Mouse (Mus musculus): Measurements from ENCODE around the gene Olfr1410.

Olfr1410 gene

DNA sequence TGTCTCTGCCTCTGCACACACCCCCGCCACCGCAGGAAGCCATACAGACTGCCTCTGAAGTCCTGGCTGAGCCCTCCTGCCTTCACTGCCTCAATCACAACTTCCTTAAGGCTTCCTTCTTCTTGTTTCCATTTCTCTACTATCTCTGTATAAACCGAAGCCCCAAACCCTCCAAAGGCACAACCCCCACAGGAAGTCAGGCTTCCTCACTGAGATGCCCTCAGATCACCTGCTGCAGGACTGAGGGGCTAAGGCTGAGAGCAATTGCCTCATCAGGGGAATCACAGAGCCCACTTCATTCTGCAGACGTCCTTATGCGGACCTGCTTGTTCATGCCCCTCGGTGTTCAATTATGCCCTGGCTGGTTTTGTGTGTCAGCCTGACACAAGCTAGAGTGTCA lies 34.8 kb downstream of the Olfr1410 start:
- no peak for DNase-seq (ENCODE audit: low spot score in 2 of 2)

GRCm38 (mm10) chr1:92641514-92642272 lies 36.1 kb downstream of the Olfr1410 start, which contains the start of gene Cops9:
TSS of gene Cops9 (minus strand) at chr1:92641985.
- peak; percentile 83 to 89 for DNase-seq (ENCODE audit: low spot score in 2 of 2)

DNA sequence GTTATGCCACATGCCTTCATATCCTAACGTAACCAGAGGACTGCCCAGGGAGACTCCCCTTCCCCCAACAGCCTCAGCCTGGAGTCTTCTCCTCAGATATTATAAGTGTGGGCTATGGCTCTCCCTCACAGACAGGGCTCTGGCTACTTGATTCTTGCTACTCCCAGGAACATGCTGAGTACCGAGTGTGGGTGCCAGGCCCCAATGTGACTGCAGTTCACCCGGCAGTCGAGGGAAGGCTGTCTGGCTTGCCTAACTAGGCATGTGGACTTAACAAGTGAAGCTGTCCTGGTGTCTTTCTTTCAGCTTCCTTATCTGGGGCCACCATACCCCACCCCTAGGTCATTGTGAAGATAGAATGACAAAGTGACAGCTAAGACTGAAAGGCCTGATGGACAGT lies 38.1 kb downstream of the Olfr1410 start:
- DNase-seq (ENCODE audit: low spot score in 2 of 2) = no peak

- DNase-seq (ENCODE audit: low spot score in 2 of 2) = no peak
Observed at GRCm38 (mm10) chr1:92644916-92645315, 39.3 kb downstream of the Olfr1410 start.

DNA sequence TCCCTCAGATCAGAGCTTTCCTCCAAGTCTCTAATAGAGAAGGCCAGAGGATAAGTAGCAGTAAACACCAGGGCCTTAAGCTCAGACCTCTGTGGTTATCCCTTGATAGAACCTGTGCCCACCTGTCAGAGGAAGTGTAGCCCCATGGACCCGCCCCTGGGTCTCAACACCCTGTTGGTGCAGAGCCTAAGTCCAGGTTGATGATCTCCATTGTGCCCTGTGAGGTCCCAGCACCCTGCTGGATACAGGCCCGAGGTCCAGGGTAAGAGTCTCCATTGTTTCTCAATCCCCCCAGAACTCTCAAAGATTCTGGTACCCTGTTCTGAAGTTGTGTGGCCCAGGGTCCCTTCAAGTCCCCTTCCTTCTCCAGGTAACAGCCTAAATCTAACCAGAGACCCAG lies 40.5 kb downstream of the Olfr1410 start:
- no peak for DNase-seq (ENCODE audit: low spot score in 2 of 2)

DNA sequence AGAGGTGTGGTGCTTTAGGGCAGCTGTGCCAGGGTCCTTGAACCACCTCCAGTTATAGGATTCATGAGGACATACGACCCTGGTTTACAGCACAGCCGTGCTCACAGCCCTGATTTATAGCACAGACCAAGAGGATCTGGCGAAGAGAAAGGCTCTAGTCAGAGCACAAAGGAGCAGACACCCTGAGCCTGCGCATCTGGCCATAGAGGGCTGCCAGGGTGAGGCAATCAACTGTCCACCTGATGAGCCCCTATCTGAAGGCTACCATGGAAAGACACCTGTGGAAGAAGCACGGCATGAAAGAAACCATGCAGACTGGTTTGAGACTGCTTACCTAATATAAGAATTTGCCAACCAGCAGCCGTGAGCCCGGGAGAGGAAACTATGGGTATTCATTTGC lies 41.0 kb downstream of the Olfr1410 start:
- DNase-seq (ENCODE audit: low spot score in 2 of 2) = no peak

GRCm38 (mm10) chr1:92647026-92647425 lies 41.4 kb downstream of the Olfr1410 start:
- no peak for DNase-seq (ENCODE audit: low spot score in 2 of 2)

GRCm38 (mm10) chr1:92647752-92648151 lies 42.2 kb downstream of the Olfr1410 start:
- DNase-seq (ENCODE audit: low spot score in 2 of 2) = peak in 1 of 2 experiments; percentile 42

DNA sequence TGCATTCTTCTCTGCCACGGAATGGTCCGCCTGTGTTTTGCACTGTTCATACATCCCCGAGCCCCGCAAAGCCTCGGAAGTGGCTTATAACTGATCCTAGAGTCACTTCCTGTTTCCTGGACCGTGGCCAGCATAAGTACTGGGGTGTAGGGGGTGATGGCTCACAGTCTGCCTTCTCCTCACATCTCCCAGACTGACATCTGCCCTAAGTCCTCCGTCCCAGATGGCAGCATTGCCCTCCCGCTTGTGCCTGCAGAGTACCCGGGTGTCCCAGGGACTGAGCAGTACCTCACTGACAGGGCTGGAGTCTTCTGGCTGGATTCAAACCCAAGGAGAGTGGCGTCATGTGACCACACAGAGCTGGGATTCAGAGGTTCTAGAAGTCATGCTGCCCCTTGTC lies 42.6 kb downstream of the Olfr1410 start:
- no peak for DNase-seq (ENCODE audit: low spot score in 2 of 2)

DNA sequence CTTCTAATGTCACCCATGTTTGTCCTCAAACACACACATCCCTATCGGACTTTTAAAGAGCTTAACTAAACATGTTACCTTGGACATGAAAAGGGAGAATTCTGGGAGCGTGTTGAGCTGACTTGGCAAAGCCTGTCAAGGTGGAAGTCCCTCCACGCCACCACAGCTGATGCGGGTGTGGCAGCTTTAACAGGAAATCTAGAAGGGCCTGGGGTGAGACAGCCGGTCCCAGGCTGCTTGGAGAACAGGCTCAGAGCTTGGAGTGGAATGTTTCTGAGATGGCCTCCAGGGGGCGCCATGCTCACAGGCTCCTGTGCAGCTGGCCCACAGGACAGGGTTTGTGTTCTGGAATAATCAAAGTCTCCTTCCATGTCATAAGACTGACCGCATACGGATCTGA lies 43.1 kb downstream of the Olfr1410 start, which contains the start of gene Otos:
Otos (minus strand) TSS at position 169 of the 400 bp plus-strand sequence.
- DNase-seq (ENCODE audit: low spot score in 2 of 2) = peak; percentile 33 to 47

- DNase-seq (ENCODE audit: low spot score in 2 of 2) = no peak
Observed at GRCm38 (mm10) chr1:92651467-92651866, 45.9 kb downstream of the Olfr1410 start.

- DNase-seq (ENCODE audit: low spot score in 2 of 2) = no peak
Observed at GRCm38 (mm10) chr1:92653179-92653578, 47.6 kb downstream of the Olfr1410 start.

DNA sequence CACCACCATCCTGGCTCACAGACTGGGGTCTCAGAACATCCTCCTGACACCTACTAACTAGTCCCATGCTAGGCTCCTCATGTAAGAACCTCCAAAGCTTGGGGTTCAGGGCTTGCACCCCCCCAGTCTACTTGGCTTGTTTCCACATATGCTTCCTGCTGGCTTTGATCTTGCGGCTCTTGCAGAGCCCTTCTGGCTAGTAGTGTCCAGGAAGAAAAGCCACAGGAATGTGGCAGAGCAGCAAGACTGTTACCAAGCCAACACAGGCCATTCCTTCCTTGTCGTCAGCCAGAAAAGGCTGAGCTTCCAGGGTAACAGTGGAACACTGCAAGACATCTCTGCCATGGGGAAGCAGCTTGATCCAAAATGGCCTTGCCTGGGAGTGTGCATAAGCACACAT lies 49.1 kb downstream of the Olfr1410 start:
- DNase-seq (ENCODE audit: low spot score in 2 of 2) = no peak

GRCm38 (mm10) chr1:92657025-92657820 lies 51.6 kb downstream of the Olfr1410 start:
- DNase-seq (ENCODE audit: low spot score in 2 of 2) = no peak

GRCm38 (mm10) chr1:92659392-92659791 lies 53.8 kb downstream of the Olfr1410 start:
- DNase-seq (ENCODE audit: low spot score in 2 of 2) = no peak

Measured in heart, adult 9 months (tissue).